Mouse (Mus musculus) kidney, embryonic 14.5 days (tissue): ENCODE measurements at regions not wholly inside any gene's neighbourhood (a gene's known extent, or its start where the extent isn't known, plus 50 kb on each side); places are given as distances from the start of the nearest gene placed in this dataset.
"Not testable (repeated sequence)": the region's sequence is repeated elsewhere in the genome, so short reads cannot be mapped to it uniquely, and the experiment has no call there.

ENCODE experiments used
- ATAC-seq: fragments of 200-750 bp; cut with Nextera tagmentation; 2 replicates; pipeline ENCODE4 v1.8.0; 2017; ENCODE audit warnings: moderate number of reproducible peaks, mild to moderate bottlenecking, moderate TSS enrichment, moderate library complexity; ENCODE audit not compliant: low FRiP score, low TSS enrichment
- H3K27ac ChIP-seq: fragments of 300-500 bp; sonication (generic); 2 replicates; pipeline ENCODE4 v1.5.1; 2014; ENCODE audit warnings: low read depth, mild to moderate bottlenecking, low read length, moderate library complexity, mixed read lengths
- H3K27me3 ChIP-seq: fragments of 300-500 bp; sonication (generic); 2 replicates; pipeline ENCODE4 v1.6.1; 2014; ENCODE audit warnings: mild to moderate bottlenecking, low read length; ENCODE audit not compliant: control insufficient read depth, insufficient read depth
- H3K36me3 ChIP-seq: fragments of 300-500 bp; sonication (generic); 2 replicates; pipeline ENCODE4 v1.6.1; 2014; ENCODE audit warnings: low read length, mixed read lengths; ENCODE audit not compliant: control insufficient read depth, insufficient read depth
- H3K4me1 ChIP-seq: fragments of 300-500 bp; sonication (generic); 2 replicates; pipeline ENCODE4 v1.6.1; 2014; ENCODE audit warnings: low read length, mixed read lengths; ENCODE audit not compliant: control insufficient read depth, insufficient read depth
- H3K4me2 ChIP-seq: fragments of 300-500 bp; sonication (generic); replicated peaks from 2 replicates; pipeline ENCODE4 v1.6.1; 2014; ENCODE audit warnings: low read depth, mild to moderate bottlenecking, low read length
- H3K4me3 ChIP-seq: fragments of 300-500 bp; sonication (generic); 2 replicates; pipeline ENCODE4 v1.5.1; 2014; ENCODE audit warnings: mild to moderate bottlenecking, low read length
- H3K9ac ChIP-seq: fragments of 300-500 bp; sonication (generic); 2 replicates; pipeline ENCODE4 v1.6.1; 2014; ENCODE audit warnings: low read depth, mild to moderate bottlenecking, low read length, moderate library complexity
- H3K9me3 ChIP-seq: fragments of 300-500 bp; sonication (generic); 2 replicates; pipeline ENCODE4 v1.6.1; 2016; ENCODE audit warnings: low read length; ENCODE audit not compliant: control insufficient read depth
- WGBS: fragments of 180-500 bp; shearing (Covaris S2); extraction: QIAGEN DNeasy Blood & Tissue Kit; methylation state at CpG from one replicate; pipeline ENCODE4 v1.1.7; 2014; 5-methylcytosine and 5-hydroxymethylcytosine counted together

DNA sequence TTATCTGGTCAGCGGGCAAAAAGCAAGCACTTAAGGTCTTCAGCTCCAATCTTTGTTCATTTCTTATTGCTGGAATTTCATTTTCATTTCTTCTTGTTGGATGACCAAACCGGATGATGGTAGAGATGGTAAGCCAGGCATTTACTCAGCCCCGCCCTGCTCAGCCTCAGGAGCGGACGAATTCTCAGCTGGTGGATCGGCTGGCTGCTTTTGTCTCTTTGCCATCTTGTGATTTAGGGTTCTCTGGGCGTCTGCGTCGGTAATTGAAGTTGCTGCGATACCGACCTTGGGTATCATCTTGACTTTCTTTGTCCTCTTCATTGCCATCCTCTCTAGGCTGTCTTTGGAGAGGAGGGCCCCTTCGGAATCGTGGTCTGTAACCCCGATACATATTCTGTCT, 156.1 kb downstream of the Akr1d1 start:
- Histone ChIP-seq H3K4me3 (no peak overlapping the region), H3K27ac (no peak overlapping the region), H3K4me2 (no peak overlapping the region), H3K36me3 (no peaks in the 10 kb centered on the region), H3K4me1 (no peaks in the 10 kb centered on the region), H3K9ac (no peak overlapping the region), H3K9me3 (peaks cover 12% of the 10 kb centered on the region), H3K27me3 (no peaks in the 10 kb centered on the region)
- WGBS: 95% methylated on average over 14 of the region's 14 CpGs
- ATAC-seq: no peak

GRCm38 (mm10) chr6:37688866-37689617, 159.1 kb downstream of the Akr1d1 start:
- no peaks in the 10 kb centered on the region for H3K27me3 ChIP-seq
- no peak overlapping the region for H3K4me3 ChIP-seq
- H3K27ac ChIP-seq: no peak overlapping the region
- H3K4me1 ChIP-seq: no peaks in the 10 kb centered on the region
- no peak overlapping the region for H3K4me2 ChIP-seq
- H3K9ac ChIP-seq: no peak overlapping the region
- WGBS: 30% methylated on average over 1 of the region's 1 CpGs
- ATAC-seq: no peak
- no peaks in the 10 kb centered on the region; the same call in 1 of the 2 replicates for H3K9me3 ChIP-seq
- H3K36me3 ChIP-seq: no peaks in the 10 kb centered on the region

GRCm38 (mm10) chr6:37689696-37690095, 159.7 kb downstream of the Akr1d1 start:
- Histone ChIP-seq H3K4me1 (no peaks in the 10 kb centered on the region), H3K36me3 (no peaks in the 10 kb centered on the region), H3K9ac (no peak overlapping the region), H3K9me3 (no peaks in the 10 kb centered on the region; the same call in 1 of the 2 replicates), H3K27ac (no peak overlapping the region), H3K27me3 (no peaks in the 10 kb centered on the region), H3K4me3 (no peak overlapping the region), H3K4me2 (no peak overlapping the region)
- no peak for ATAC-seq

GRCm38 (mm10) chr6:37691976-37692644, 162.1 kb downstream of the Akr1d1 start:
- H3K27me3 ChIP-seq: no peaks in the 10 kb centered on the region
- H3K4me3 ChIP-seq: no peak overlapping the region
- H3K36me3 ChIP-seq: no peaks in the 10 kb centered on the region
- WGBS: 90% methylated on average over 7 of the region's 7 CpGs
- no peak overlapping the region for H3K9ac ChIP-seq
- H3K4me1 ChIP-seq: no peaks in the 10 kb centered on the region
- no peak overlapping the region for H3K4me2 ChIP-seq
- ATAC-seq: no peak
- no peak overlapping the region for H3K27ac ChIP-seq
- H3K9me3 ChIP-seq: no peaks in the 10 kb centered on the region; the same call in 1 of the 2 replicates

- Histone ChIP-seq H3K27ac (no peak overlapping the region), H3K9ac (no peak overlapping the region), H3K4me2 (no peak overlapping the region), H3K27me3 (no peaks in the 10 kb centered on the region), H3K4me1 (no peaks in the 10 kb centered on the region), H3K36me3 (no peaks in the 10 kb centered on the region), H3K4me3 (no peak overlapping the region), H3K9me3 (no peaks in the 10 kb centered on the region)
- 86% methylated on average over 2 of the region's 2 CpGs for WGBS
- ATAC-seq: no peak
These were observed 162.8 kb downstream of the Akr1d1 start for GRCm38 (mm10) chr6:37692758-37693157.

DNA sequence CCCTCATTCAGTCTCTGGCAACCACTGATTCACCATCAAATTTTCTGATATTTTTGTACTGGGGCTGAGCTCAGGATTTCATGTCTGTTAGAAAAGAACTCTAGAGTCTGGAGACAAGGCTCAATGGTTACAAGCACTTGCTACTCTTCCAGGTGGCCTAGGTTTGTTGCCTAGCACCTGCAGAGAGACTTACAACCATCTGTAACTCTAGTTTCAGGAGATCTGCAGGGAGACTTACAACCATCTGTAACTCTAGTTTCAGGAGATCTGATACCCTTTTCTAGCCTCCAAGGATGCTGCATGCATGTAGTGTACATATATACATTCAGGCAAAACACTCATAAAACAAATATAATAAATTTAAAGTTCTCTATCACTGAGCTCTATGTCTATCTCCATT, 166.1 kb downstream of the Akr1d1 start:
- Histone ChIP-seq H3K4me2 (no peak overlapping the region), H3K27ac (no peak overlapping the region), H3K4me1 (no peaks in the 10 kb centered on the region), H3K9ac (no peak overlapping the region), H3K4me3 (no peak overlapping the region), H3K36me3 (no peaks in the 10 kb centered on the region), H3K27me3 (no peaks in the 10 kb centered on the region), H3K9me3 (no peaks in the 10 kb centered on the region)
- no peak for ATAC-seq

DNA sequence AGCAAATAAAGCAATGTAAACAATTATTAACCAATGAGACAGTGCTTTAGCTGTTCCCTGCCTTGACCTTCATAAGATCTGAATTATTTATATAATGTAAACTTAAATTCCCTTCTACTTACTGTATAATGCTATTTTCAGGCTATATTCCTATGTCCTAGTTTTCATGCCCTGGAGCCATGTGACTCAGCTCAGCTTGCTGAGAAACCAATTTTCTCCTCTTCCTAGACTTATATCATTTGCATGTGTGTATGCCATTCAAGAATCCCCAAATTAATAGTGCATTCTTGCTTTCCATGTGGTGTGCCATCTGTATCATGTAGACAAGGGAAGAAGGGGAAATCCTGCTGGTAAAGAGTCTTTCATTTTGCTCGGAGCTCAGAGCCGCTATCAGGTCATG, 166.7 kb upstream of the Trim24 start:
- ATAC-seq: no peak
- Histone ChIP-seq H3K9ac (no peak overlapping the region), H3K4me3 (no peak overlapping the region), H3K9me3 (peaks cover 8% of the 10 kb centered on the region; the same call in 1 of the 2 replicates), H3K4me2 (no peak overlapping the region), H3K36me3 (no peaks in the 10 kb centered on the region), H3K27me3 (no peaks in the 10 kb centered on the region), H3K4me1 (no peaks in the 10 kb centered on the region), H3K27ac (no peak overlapping the region)
- 99% methylated on average over 2 of the region's 2 CpGs for WGBS

- Histone ChIP-seq H3K9ac (no peak overlapping the region), H3K36me3 (no peaks in the 10 kb centered on the region), H3K27me3 (no peaks in the 10 kb centered on the region), H3K9me3 (peaks cover 8% of the 10 kb centered on the region; the same call in 1 of the 2 replicates), H3K4me1 (no peaks in the 10 kb centered on the region), H3K27ac (no peak overlapping the region), H3K4me3 (no peak overlapping the region), H3K4me2 (no peak overlapping the region)
- ATAC-seq: no peak
- 71% methylated on average over 1 of the region's 1 CpGs for WGBS
These were observed 164.9 kb upstream of the Trim24 start for GRCm38 (mm10) chr6:37705733-37706145.

GRCm38 (mm10) chr6:37707671-37708070, 162.9 kb upstream of the Trim24 start:
- not testable (repeated sequence) for H3K4me2 ChIP-seq, H3K9me3 ChIP-seq, H3K27ac ChIP-seq, H3K36me3 ChIP-seq, H3K9ac ChIP-seq, H3K27me3 ChIP-seq, ATAC-seq, H3K4me3 ChIP-seq, H3K4me1 ChIP-seq
- WGBS: 60% methylated on average over 1 of the region's 1 CpGs
